Mouse (Mus musculus) forebrain, postnatal 0 days (tissue): ENCODE data around the gene Usp24. TPM values are rescaled to one million over a fixed set of nuclear protein-coding genes. Genes with fewer than 3 reads are reported as not detected.

Experiments used
- ATAC-seq: fragments of 200-750 bp; cut with Nextera tagmentation; 2 replicates; pipeline ENCODE4 v1.8.0; 2017; ENCODE audit warnings: mild to moderate bottlenecking, moderate library complexity
- DNase-seq: peaks from one replicate; pipeline ENCODE4 v3.0.0-alpha.2; 2015
- H3K27ac ChIP-seq: fragments of 300-500 bp; sonication (generic); 2 replicates; pipeline ENCODE4 v1.5.1; 2014; ENCODE audit warnings: low read depth, mild to moderate bottlenecking, antibody characterized with exemption, low read length, moderate library complexity, mixed read lengths
- H3K27me3 ChIP-seq: fragments of 300-500 bp; sonication (generic); 2 replicates; pipeline ENCODE4 v1.6.1; 2014; ENCODE audit warnings: mild to moderate bottlenecking, low read length, mixed read lengths; ENCODE audit not compliant: insufficient read depth
- H3K36me3 ChIP-seq: fragments of 300-500 bp; sonication (generic); 2 replicates; pipeline ENCODE4 v1.6.1; 2014; ENCODE audit warnings: mild to moderate bottlenecking, moderate library complexity; ENCODE audit not compliant: insufficient read depth
- H3K4me1 ChIP-seq: fragments of 300-500 bp; sonication (generic); 2 replicates; pipeline ENCODE4 v1.6.1; 2014; ENCODE audit warnings: antibody characterized with exemption; ENCODE audit not compliant: insufficient read depth
- H3K4me2 ChIP-seq: fragments of 300-500 bp; sonication (generic); 2 replicates; pipeline ENCODE4 v1.6.1; 2014; ENCODE audit warnings: low read depth, mild to moderate bottlenecking, moderate library complexity
- H3K4me3 ChIP-seq: fragments of 300-500 bp; sonication (generic); 2 replicates; pipeline ENCODE4 v1.5.1; 2014; ENCODE audit warnings: low read depth, low read length, mixed read lengths
- H3K9ac ChIP-seq: fragments of 300-500 bp; sonication (generic); 2 replicates; pipeline ENCODE4 v1.6.1; 2014; ENCODE audit warnings: mild to moderate bottlenecking
- H3K9me3 ChIP-seq: fragments of 300-500 bp; sonication (generic); 2 replicates; pipeline ENCODE4 v1.6.1; 2016; ENCODE audit warnings: low read length
- CTCF ChIP-seq: sonication (generic); IDR thresholded peaks from 2 replicates; pipeline ENCODE4 v1.5.1; 2016; ENCODE audit warnings: antibody characterized with exemption, control low read depth, low read depth
- WGBS: fragments of 180-500 bp; shearing (Covaris S2); extraction: QIAGEN DNeasy Blood & Tissue Kit; methylation state at CpG from one replicate; pipeline ENCODE4 v1.1.7; 2014; 5-methylcytosine and 5-hydroxymethylcytosine counted together
- polyA plus RNA-seq: library from polyadenylated mRNA; unstranded; fragments of >200 nt; fragmentation: Nextera tagmentation; extraction: Ambion mirVana; gene quantifications from 2 replicates; pipeline ENCODE4 v1.2.1, GENCODE M21; 2015
- total RNA-seq: library from RNA; depleted of rRNA; stranded (reverse); fragments of >200 nt; gene quantifications from 2 replicates; pipeline ENCODE4 v1.2.3, GENCODE M21; 2014

Gene Usp24
- total and polyA plus RNA-seq, 2 experiments from 2014 or later, result 7.8 to 31.5 TPM

- ATAC-seq, result no peak
- no peak overlapping the region for H3K27ac ChIP-seq
- H3K9me3 ChIP-seq, result no peaks in the 10 kb centered on the region
- 76% methylated on average over 8 of the region's 8 CpGs for WGBS
- H3K4me2 ChIP-seq, result no peak overlapping the region
- H3K4me1 ChIP-seq, result 0 out of 2 replicates have a peak, but pooled peaks cover 3% of the 10 kb centered on the region
- TF ChIP-seq CTCF, result no peak
- no peaks in the 10 kb centered on the region for H3K27me3 ChIP-seq
- no peaks in the 10 kb centered on the region for H3K36me3 ChIP-seq
- no peak for DNase-seq
- no peak overlapping the region for H3K9ac ChIP-seq
- no peak overlapping the region for H3K4me3 ChIP-seq
Measured at GRCm38 (mm10) chr4:106312651-106313050, 3.4 kb upstream of the Usp24 start.

- Histone ChIP-seq H3K9ac (no peak overlapping the region), H3K36me3 (no peaks in the 10 kb centered on the region), H3K4me3 (no peak overlapping the region), H3K4me2 (no peak overlapping the region), H3K4me1 (peaks cover 5% of the 10 kb centered on the region; the same call in 1 of the 2 replicates), H3K27me3 (no peaks in the 10 kb centered on the region), H3K27ac (no peak overlapping the region), H3K9me3 (no peaks in the 10 kb centered on the region)
- no peak for TF ChIP-seq CTCF
- ATAC-seq, result no peak
- DNase-seq, result no peak
- WGBS, result 89% methylated on average over 8 of the region's 8 CpGs
Measured at GRCm38 (mm10) chr4:106313070-106313469, 2.9 kb upstream of the Usp24 start.

DNA sequence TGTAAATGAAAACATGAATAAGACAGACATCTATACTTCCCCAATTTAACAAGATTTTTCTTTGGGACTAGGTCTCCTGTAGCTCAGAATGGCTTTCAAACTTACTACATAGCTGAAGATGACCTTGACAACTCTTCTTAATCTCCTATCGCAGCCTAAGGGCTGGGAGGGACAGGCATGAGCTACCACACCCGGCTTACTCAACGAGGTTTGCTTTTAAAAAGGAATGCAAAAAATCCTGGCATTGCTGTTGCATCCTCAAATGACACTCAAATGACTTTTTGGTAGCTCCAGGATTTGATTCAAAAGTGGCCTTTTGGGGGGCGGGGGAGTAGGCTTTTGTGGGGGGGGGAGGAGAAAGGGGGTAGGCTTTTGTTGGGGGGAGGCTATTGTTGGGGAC lies 2.1 kb upstream of the Usp24 start:
- Histone ChIP-seq H3K9me3 (no peaks in the 10 kb centered on the region), H3K4me2 (no peak overlapping the region), H3K4me1 (peaks cover 13% of the 10 kb centered on the region; the same call in 1 of the 2 replicates), H3K9ac (no peak overlapping the region), H3K27ac (no peak overlapping the region), H3K4me3 (no peak overlapping the region), H3K27me3 (no peaks in the 10 kb centered on the region), H3K36me3 (no peaks in the 10 kb centered on the region)
- WGBS, result 61% methylated on average over 4 of the region's 4 CpGs
- TF ChIP-seq CTCF, result no peak
- ATAC-seq (no peak), DNase-seq (no peak)

GRCm38 (mm10) chr4:106314291-106314690 lies 1.7 kb upstream of the Usp24 start:
- Histone ChIP-seq H3K9ac (no peak overlapping the region), H3K27me3 (no peaks in the 10 kb centered on the region), H3K27ac (no peak overlapping the region), H3K36me3 (no peaks in the 10 kb centered on the region), H3K4me1 (peaks cover 17% of the 10 kb centered on the region), H3K4me3 (no peak overlapping the region), H3K9me3 (no peaks in the 10 kb centered on the region), H3K4me2 (no peak overlapping the region)
- DNase-seq, result no peak
- ATAC-seq, result no peak
- TF ChIP-seq CTCF, result no peak

DNA sequence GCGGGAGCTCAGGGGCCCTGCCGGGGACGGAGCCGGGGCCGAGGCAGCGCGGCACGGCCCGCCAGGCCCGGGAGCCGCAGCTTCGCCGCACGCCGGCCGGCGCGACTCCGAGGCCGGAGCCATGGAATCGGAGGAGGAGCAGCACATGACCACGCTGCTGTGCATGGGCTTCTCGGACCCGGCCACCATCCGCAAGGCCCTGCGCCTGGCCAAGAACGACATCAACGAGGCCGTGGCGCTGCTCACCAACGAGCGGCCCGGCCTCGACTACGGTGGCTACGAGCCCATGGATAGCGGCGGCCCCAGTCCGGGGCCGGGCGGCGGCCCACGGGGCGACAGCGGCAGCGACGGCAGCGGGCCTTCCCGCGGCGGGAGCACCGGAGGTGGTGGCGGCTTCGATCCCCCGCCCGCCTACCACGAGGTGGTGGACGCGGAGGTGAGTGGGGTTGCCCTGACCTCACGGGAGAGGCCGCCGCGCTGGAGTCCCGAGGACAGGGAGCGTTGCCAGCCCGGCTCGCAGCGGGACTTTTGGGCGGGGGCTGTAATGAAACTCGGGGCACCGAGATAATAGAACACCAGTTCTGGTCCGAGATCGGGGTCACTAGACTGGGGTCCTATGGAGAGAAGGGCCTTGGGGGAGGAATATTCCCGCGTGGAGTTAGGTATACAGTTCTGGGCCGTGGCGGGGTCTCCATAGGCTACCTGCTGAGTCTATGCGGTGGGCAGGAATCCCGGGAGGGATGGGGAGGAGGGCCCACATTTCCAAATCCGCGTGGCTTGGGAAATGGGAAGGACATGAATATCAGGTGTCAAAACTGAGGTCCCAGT lies 552 bp downstream of the Usp24 start:
- H3K4me1 ChIP-seq, result peaks cover 19% of the 10 kb centered on the region
- TF ChIP-seq CTCF, result no peak

DNA sequence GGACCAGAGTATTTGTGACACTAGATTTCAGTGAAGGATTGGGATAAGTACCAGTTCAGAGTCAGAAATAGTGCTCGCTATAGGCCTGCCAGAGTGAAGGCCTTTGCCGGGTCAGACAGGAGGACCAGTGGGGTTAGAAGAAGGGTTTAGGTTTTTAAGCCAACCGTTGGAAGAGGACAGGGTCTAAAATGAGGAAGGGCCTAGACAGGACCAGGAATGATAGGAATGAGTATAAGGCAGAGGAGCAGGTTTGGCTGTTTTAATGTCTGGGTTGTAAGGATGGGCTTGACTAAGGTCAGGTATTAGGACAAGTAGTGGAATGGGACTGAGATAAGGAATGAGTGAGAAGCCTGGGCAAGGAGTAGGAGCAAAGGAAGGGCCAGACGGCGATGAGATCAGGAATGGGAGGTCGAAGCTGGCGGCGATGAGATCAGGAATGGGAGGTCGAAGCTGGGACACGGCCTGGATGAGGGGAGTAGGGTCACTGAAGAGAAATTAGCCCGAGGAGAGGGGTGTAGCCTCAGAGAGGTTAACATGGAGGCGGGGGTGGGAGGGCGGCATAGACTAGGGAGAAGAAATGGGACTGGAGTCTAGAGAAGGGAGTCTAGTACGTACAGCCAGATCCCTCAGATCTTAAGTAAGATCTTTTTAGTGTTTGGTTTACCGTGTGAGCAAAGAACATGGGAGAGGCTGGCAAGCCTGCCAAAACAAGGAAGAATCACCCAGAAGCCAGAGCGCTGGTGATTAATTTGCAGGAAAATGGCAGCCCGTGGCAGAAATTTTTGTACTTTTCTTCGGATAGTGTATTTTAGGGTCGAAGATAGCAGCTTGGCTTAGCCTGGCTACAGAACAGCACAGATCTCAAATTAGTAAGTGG lies 1.4 kb downstream of the Usp24 start:
- no peaks in the 10 kb centered on the region for H3K27me3 ChIP-seq
- no peaks in the 10 kb centered on the region for H3K36me3 ChIP-seq
- peak overlapping the region; percentile 97 for H3K9ac ChIP-seq
- H3K4me3 ChIP-seq, result peak overlapping the region; percentile 92
- WGBS, result 11% methylated on average over 19 of the region's 19 CpGs
- no peaks in the 10 kb centered on the region for H3K9me3 ChIP-seq
- peaks cover 19% of the 10 kb centered on the region for H3K4me1 ChIP-seq
- DNase-seq, result peak; percentile 55
- no peak for TF ChIP-seq CTCF
- H3K27ac ChIP-seq, result peak overlapping the region; percentile 90
- peak overlapping the region; percentile 81 for H3K4me2 ChIP-seq
- no peak for ATAC-seq

More for the DNA sequence above, 552 bp downstream of the Usp24 start:
- Histone ChIP-seq H3K27ac (peak overlapping the region; percentile 90), H3K36me3 (no peaks in the 10 kb centered on the region), H3K4me2 (peak overlapping the region; percentile 81), H3K4me3 (peak overlapping the region; percentile 92), H3K9me3 (no peaks in the 10 kb centered on the region), H3K9ac (peak overlapping the region; percentile 97), H3K27me3 (no peaks in the 10 kb centered on the region)
- peak; percentile 72 for ATAC-seq
- peak; percentile 68 for DNase-seq
- 2% methylated on average over 72 of the region's 81 CpGs for WGBS

DNA sequence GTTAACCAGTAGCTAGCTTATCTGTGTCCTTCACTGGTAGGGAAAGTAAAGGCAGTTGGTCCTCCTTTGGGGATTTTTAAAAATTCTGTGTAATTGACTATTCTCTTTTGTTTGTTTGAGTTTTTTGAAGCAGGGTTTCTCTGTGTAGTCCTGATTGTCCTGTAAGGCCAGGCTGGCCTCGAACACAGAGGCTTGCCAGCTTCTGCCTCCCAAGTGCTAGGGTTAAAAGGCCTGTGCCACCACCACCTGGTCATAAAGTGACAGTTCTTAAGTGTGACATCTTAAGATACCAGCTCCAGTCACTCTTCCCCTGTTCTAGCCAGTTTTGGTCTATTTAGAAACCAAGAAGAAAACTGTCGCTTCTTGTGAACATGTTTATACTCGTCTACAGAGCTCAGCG lies 2.2 kb downstream of the Usp24 start:
- peaks cover 19% of the 10 kb centered on the region for H3K4me1 ChIP-seq
- DNase-seq, result no peak
- peak overlapping the region; percentile 81 for H3K4me2 ChIP-seq
- no peak overlapping the region for H3K9ac ChIP-seq
- WGBS, result 62% methylated on average over 4 of the region's 4 CpGs
- no peak for ATAC-seq
- H3K9me3 ChIP-seq, result no peaks in the 10 kb centered on the region
- H3K27me3 ChIP-seq, result no peaks in the 10 kb centered on the region
- H3K4me3 ChIP-seq, result peak overlapping the region; percentile 92
- no peak for TF ChIP-seq CTCF
- no peak overlapping the region for H3K27ac ChIP-seq
- no peaks in the 10 kb centered on the region for H3K36me3 ChIP-seq
